Mouse (Mus musculus) spleen, adult 2 months (tissue): Measurements from ENCODE around the gene Slc25a19.

Experiments used
- CTCF ChIP-seq: fragments of 200-500 bp; IDR thresholded peaks from 2 replicates; pipeline ENCODE4 v1.5.1; 2011; ENCODE audit warnings: mild to moderate bottlenecking, inconsistent platforms; ENCODE audit not compliant: insufficient read depth, insufficient read length, insufficient replicate concordance; ENCODE audit errors: extremely low read depth
- POLR2A ChIP-seq: fragments of 200-500 bp; IDR thresholded peaks from 2 replicates; pipeline ENCODE4 v1.6.1; 2011; ENCODE audit warnings: low read depth, low read length, inconsistent platforms

DNA sequence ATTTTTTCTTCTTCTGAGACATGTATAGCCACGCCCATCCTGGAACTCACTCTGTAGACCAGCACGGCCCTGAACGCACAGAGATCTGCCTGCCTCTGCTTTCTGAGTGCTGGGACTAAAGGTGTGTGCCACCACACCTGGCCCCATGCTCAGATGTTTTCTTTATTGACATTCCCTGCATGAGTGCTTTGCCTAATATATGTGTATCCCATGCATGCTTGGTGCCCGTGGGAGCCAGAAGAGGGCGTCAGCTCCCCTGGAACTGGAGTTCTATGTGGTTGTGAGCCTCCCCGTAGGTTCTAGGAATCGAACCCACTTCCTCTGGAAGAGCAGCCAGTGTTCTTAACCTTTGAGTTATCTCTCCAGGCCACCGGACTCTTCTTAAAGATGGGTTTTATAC, 6.9 kb upstream of the Slc25a19 start:
- no peak for TF ChIP-seq CTCF
- no peak for TF ChIP-seq POLR2A
